Mouse (Mus musculus) left cerebral cortex, postnatal 36 days (tissue): ENCODE measurements around the gene Nxf1. TPM values are rescaled to one million over a fixed set of nuclear protein-coding genes. Genes with fewer than 3 reads are reported as not detected.
"Not testable (repeated sequence)": the region's sequence is repeated elsewhere in the genome, so short reads cannot be mapped to it uniquely, and the experiment has no call there.

Experiments
- DNase-seq, 2 experiments: peaks; one replicate each; pipeline ENCODE4 v3.0.0; 2021 to 2022; ENCODE audit warnings: low spot score in 2 of 2, mixed read lengths in 1 of 2
- intact Hi-C: fragments of 180-260 bp; cut with DNase I; formaldehyde crosslinking; loops from one replicate; pipeline ENCODE4 v1.15.1; 2025
- total RNA-seq, 2 experiments: library from RNA; stranded (reverse); gene quantifications; 2 replicates each; pipeline ENCODE4 v1.2.3; 2021

Gene Nxf1
- total RNA-seq, 2 experiments from 2014 or later = 68.5 to 99.7 TPM

DNA sequence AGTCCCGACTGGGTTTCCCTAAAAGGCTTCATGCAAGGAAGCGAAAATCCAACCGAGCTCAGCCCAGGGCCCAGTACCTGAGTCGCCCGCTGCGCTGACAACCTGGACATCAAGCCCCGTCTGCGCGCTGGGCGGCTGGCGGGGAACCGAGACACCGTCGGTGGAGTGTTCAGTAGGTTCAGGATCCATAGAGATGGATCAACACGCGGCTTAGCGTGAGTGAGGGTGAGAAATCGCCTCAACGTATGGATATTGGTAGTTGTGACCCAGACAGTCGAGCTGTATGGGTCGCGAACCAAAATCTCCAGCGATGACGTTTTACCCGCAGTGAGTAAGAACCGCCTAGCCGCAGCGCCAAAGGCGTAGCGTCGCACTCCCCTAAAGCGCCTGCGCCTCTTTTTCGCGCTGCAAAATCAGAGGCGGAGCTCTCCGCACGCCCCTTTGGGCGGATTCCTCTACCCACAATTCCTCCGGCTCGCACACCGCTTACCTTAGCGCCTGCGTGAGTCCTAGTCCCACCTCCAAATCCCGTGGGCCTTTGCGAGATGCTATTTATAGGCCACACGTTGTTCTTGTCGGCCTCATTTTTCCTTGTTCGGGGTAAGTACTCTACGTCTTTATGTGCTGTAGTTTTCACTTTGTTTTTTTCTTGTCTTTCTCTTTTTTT, 33.8 kb upstream of the Nxf1 start, which contains the start of gene Slc3a2:
Gene Slc3a2, minus strand, starts transcription at position 463 of the 667 bp plus-strand sequence.
- intact Hi-C loops = no loop called here
- DNase-seq = peak; percentile 96 to 98

- intact Hi-C loops = no loop called here
- DNase-seq = peak in 1 of 2 experiments; percentile 9
These were observed 33.1 kb upstream of the Nxf1 start for GRCm38 (mm10) chr19:8723574-8724346.

- intact Hi-C loops = no loop called here
- no peak for DNase-seq
These were observed 32.5 kb upstream of the Nxf1 start for GRCm38 (mm10) chr19:8724392-8724791.

GRCm38 (mm10) chr19:8725081-8725613, 31.7 kb upstream of the Nxf1 start:
- intact Hi-C loops = no loop called here
- no peak for DNase-seq

DNA sequence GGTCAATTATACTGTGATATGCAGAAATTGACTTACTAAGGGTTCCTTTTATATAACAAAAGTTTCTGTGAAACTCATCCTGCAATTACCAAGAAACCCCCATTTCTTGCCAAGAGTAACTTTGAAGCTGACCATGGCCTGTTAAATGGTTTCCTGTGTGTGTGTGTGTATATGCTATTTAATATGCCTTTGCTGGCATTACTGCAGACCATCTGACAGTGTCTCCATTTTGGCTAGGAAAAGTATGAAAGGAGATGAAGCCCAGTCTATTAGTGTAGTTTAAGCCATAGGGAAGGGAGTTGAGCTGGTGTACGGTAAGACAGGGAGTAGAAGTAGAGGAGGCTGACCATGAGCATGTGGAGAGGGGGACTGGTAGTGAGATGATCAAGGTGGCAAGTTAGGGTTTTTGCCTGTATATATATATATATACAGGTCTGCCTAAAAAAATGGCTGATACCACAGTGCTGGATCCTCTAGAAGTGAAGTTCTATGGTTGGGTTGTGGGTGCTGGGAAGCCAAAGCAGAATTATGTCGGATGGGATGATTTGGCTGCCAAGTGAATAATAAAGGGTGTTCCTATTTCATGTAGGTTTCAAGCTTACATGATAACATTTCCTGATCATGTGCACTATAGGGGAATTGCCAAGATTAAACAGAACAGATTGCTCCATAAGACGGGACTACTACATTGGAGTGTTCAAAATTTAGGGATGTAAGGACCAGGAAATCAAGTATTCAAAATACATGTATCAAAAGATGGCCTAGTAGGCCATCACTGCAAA, 30.1 kb upstream of the Nxf1 start:
- intact Hi-C loops = no loop called here
- DNase-seq = no peak

DNA sequence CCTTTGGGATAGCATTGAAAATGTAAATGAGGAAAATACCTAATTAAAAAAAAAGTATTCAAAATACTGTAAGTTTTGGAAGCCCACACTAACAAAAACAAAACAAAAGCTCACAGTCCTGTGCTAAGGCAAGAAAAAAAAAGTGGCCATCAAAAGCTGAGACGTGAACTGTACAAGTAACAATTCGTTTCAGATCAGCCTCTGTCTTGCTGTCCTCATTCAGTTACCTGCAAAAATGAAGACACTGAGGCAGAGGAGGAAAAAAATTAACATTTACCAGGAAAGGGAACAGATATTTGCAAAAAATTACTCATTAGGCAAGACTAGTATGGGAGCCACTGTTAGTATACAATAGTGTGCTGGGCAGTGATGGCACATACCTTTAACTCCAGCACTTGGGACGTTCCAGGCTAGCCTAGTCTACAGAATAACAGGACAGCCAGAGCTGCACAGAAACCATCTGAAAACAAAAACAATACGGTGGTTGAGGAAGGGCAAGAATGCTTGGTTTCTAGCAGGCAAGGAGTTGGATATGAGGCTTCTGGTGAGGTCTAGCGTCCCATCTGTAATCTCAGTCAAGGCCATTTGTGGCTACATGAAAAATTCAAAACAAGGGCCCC, 29.3 kb upstream of the Nxf1 start:
- no peak for DNase-seq
- intact Hi-C loops = no loop called here

DNA sequence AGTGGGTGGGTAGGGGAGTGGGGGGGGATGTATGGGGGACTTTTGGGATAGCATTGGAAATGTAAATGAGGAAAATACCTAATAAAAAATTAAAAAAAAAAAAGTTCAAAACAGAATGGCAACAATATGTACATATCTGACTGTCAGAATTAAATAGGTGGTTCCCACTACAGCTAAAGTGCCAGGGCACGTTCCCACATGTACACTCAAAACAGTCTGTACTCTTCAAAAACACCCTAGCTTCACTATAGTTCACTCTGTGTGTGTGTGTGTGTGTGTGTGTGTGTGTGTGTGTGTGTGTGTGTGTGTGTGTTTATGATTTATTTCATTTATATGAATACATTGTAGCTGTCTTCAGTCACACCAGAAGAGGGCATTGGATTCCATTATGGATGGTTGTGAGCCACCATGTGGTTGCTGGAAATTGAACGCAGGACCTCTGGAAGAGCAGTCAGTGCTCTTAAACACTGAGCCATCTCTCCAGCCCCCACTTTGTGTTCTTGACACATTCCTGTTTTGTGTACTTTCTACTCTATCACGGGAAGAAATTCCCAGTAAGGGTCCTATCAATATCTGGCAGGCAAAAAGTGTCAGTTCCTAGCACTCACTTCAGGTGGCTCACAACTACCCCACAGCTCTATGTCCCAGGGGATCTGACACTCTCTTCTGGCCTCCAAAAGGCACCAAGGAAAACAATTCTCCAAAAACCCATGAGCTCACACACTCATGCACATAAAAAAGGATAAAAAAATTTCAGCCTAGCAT, 28.4 kb upstream of the Nxf1 start:
- intact Hi-C loops, DNase-seq: not testable (repeated sequence)

GRCm38 (mm10) chr19:8734334-8734733, 22.5 kb upstream of the Nxf1 start:
- intact Hi-C loops = no loop called here
- DNase-seq = no peak

GRCm38 (mm10) chr19:8735389-8736159, 21.3 kb upstream of the Nxf1 start, which contains the start of gene Wdr74:
TSS of gene Wdr74 (plus strand) at chr19:8735827.
- peak; percentile 94 for DNase-seq
- intact Hi-C loops = no loop called here

DNA sequence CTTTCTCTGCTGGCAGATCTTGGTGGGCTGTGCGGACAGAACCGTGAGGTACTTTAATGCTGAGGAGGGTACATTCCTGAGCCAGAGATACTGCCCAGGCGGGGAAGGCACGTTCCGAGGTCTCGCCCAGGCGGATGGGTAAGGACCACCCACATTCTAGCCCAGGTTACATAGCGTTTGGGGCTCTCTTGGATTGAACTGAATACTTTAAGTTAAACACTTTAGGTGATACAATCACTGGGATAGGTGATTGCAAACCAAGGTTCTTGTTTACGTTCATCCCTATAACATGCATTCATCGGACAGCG, 20.8 kb upstream of the Nxf1 start:
- DNase-seq = no peak
- intact Hi-C loops = no loop called here

GRCm38 (mm10) chr19:8738911-8739310, 18.0 kb upstream of the Nxf1 start:
- intact Hi-C loops = no loop called here
- DNase-seq = no peak

- no peak for DNase-seq
- intact Hi-C loops = no loop called here
These were observed 17.2 kb upstream of the Nxf1 start for GRCm38 (mm10) chr19:8739646-8740045.

DNA sequence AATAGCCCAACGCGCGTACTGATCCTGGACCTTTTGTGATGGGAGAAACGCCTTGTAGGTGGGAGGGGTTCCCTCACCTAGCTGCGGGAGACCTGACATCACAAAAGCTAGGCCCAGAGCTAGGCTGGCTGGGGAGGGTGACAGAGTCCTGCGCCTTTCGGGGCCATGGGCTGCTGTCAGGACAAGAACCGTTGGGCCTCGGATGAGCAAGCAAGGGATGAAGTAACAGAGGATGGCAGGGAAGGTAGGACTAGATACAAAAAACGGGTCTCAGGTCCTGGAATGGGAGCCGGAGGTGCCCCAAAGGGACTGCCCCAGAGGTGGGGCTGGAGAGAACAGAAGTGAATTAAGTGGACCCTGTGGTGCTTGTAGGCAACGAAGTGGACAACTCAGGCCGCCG, 16.3 kb upstream of the Nxf1 start, which contains the start of gene 1700092M07Rik:
Gene 1700092M07Rik, plus strand, starts transcription at position 116 of the 400 bp plus-strand sequence.
- DNase-seq = no peak
- intact Hi-C loops = no loop called here

DNA sequence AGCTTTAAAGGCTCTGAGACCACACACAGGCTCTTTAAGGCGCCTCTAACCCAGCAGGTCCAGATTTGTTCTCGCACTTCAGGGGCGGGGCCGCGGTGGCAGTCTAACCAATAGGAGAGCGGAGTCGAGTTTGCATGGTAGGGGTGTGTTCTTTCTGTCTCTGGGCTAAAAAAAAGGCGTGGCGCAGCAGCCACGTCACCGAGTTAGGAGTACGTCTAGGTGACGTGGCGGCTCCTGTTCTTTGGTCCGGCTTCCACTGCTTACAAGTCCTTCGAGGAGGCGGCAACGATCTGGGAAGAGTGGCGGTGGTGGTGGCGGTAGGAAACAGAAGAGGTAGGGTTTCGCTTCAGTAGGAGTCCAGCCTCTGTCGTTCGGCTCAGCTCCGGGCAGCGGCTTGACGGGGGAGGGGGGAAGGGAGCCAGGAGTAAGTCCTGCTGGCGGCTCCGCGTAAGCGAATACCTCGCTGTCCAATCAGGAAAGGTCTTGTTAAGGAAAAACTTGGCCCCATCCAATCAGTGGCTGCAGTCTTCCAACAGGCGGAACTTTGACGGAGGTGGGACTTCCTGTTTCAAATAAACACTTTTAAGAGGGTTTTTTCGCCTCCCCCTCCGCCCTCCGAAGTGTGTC, 15.5 kb upstream of the Nxf1 start, which contains the start of gene Stx5a:
Gene Stx5a, plus strand, starts transcription at position 171 of the 627 bp plus-strand sequence.
- peak; percentile 95 to 96 for DNase-seq
- intact Hi-C loops = no loop called here

GRCm38 (mm10) chr19:8742176-8742575, 14.7 kb upstream of the Nxf1 start:
- no peak for DNase-seq
- intact Hi-C loops = no loop called here

- intact Hi-C loops = no loop called here
- DNase-seq = no peak
These were observed 11.5 kb upstream of the Nxf1 start for GRCm38 (mm10) chr19:8745382-8745781.

GRCm38 (mm10) chr19:8747368-8747767, 9.5 kb upstream of the Nxf1 start:
- no peak for DNase-seq
- intact Hi-C loops = no loop called here

DNA sequence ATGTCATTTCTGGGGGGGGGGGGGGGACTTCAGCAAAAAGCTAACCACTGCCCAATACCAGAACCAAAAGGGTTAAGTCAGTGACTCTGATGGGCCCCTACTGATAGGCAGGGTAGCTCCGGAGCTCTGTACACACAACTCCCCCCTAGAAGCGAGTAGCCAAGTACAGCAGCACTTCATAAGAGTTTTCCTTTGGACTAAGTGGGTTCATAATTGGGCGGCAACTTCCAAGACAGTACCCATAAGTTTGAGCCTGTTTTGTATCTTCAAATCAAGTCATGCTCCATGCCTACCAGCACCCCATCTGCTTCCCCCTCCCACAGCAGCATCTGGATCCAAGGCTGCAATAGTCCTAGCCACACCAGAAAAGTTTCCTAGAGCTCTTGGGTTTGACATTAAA, 1.2 kb upstream of the Nxf1 start:
- intact Hi-C loops = no loop called here
- no peak for DNase-seq
